Mouse (Mus musculus) layer of hippocampus, adult 9-11 months (tissue): Measurements from ENCODE around the gene Eif4a2.

Source experiments
- DNase-seq: peaks from one replicate; pipeline ENCODE4 v3.0.0; 2022

The Eif4a2 gene

GRCm38 (mm10) chr16:23106121-23106520 is 1.1 kb upstream of the Eif4a2 start:
- no peak for DNase-seq

DNA sequence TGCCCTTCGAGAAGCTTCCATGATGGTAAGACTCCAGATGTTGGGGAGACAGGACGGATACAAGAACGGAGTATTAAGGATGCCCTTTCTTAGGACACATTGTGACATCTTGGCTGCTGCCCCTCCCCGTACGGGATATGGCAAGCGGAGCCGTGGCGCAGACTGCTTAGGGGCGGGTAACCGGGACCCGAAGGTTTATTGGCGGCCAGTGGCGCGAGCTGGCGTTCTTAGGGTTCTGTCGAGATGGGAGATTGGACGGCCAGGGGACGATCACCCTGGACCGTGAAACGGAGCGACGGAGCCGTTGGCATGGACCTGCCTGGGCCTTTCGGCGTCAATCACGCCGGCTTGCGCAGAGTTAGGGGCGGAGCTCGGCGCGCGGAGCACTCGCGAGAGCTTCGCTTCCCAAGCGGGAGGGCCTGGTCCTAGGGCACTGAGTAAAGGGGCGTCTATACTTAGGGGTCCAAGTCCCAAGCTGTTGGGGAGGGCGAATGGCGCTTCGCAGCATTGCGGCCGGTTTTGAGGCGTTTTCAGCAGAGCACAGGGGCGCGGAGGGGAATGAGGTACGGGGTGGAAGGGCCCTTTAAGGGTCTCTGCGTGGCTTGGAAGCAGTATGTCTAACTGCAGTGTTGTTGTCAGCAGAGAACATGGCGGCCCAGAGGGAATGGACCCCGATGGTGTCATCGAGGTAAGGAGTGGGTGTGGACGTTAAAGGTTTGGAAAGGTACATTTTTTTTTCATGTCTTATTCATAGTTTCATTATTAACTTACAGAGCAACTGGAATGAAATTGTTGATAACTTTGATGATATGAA is 909 bp downstream of the Eif4a2 start:
- peak; percentile 83 for DNase-seq

- DNase-seq, result no peak
Measured at GRCm38 (mm10) chr16:23108943-23109342, 1.7 kb downstream of the Eif4a2 start.

GRCm38 (mm10) chr16:23109350-23110280 is 2.4 kb downstream of the Eif4a2 start:
- no peak for DNase-seq

DNA sequence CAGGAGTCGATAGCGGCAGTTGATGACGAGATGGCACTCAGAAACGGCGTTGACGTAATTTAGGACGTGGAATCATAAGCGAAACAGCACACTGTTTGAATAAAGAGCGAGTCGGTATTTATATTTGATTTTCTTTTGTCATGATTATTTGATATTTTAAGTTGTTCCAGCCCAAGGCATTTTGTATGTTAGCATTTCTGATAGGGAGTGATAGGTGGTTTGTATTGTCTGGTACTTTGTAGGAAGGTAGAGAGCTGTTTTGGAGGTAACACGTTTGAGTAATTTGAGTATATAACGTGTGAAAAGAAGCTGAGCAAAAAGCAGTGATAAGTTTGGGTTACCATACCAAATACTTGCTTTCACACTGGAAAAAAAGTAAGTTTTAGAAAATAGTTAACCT is 5.1 kb downstream of the Eif4a2 start:
- no peak for DNase-seq

DNA sequence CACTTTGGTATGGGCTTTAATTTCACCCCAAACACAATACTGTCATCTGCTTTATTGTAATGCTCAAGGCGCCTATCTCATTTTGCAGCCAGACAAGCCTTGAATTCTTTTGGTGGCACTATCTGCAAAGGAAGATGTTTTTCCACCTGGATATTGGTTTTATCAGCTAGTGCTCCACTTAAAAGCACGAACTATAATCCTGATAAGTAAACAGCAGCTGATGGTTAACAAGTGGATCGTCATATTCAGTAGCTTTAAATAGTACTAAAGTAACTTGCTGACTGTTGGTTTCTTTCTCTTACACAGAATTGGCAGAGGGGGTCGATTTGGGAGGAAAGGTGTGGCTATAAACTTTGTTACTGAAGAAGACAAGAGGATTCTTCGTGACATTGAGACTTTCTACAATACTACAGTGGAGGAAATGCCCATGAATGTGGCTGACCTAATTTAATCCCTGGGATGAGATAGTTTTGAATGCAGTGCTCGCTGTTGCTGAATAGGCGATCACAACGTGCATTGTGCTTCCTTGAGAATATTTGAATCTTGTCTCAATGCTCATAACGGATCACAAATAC is 5.7 kb downstream of the Eif4a2 start:
- DNase-seq, result no peak

DNA sequence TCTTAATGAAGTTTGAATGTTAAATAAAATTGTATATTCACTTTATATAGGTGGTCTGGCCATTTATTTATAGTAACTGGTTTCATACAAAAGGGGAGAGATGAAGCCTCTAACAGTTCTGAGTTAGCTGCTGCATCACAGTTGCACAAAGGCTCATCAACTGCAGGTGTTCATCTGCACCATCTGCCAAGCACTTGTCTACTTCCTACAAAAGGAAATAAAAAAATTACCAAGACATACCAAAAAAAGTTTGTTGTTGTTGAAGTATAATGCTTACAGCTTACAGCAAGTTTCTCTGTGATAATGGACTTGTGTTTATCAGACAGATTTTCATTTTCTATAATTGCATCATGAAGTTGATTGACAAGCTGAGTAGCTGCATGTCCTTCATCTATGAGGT is 6.7 kb downstream of the Eif4a2 start:
- DNase-seq, result no peak

DNA sequence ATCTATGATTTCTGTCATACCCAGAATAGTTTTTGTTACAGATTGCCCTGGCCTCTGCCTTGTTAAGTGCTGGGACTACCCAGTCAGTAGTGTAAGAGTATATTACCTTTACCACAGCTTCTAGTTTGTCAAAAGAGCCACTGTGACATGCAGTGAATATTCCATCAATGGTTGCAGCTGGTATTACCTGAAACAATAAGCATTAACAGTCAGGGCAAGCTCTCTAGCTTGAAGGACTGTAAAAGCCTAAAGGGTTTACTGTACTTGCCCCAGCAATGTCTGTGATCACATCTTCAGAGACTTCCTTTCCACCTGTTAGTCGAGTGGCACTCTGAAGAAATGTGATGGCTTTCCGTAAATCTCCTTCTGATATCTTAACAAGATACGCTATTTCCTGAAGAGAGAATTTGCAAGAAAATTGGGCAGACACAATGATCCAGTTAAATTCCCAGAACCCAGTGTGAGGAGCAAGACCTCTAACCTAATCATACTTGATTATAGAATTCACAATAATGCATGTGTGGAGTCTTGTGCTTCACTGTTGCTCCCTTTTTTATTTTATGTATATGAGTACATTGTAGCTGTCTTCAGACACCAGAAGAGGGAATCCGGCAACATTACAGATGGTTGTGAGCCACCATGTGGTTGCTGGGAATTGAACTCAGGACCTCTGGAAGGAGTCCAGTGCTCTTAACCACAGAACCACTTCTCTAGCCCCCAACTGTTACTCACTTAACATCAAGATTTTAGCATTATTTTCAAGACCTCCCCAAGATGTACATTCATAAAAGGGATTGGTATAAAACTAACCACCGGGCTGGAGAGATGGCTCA is 7.3 kb downstream of the Eif4a2 start:
- no peak for DNase-seq

DNA sequence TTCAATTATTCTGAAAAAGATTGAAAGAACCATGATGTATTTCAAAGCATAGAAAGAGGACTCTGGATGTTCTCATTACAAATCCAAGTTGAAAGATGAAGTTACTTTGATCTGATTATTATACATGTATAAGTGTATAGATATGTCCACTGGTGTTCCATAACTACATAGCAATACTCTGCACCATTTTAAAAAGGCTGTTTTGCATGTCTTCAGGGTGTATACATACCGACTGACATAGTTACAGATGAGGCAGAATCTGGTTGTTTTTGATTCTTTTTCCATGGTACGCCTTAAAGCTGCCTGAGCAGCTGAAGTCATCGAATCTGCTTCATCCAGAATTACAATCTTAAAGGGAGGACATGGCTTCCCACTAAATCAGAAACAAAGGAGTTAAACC is 8.2 kb downstream of the Eif4a2 start:
- DNase-seq, result no peak

DNA sequence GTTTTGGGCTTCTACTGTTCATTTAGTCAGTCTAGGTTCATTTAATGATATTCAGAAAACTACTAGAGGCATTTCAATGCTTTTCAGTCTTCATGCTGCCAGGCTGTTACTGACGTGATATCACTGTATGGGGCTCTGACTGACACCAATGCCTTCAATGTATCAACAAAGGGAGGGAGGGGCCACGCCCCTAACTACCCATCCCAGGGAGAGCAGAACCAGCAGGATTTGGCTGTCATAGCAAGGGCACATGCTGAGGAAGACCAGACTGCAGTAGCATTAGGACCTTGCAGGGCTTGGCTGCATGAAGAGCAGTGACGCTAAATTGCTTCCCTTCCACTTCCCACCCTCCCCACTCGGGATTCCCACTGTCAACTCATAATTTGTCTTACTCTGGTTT is 9.9 kb downstream of the Eif4a2 start:
- DNase-seq, result no peak

DNA sequence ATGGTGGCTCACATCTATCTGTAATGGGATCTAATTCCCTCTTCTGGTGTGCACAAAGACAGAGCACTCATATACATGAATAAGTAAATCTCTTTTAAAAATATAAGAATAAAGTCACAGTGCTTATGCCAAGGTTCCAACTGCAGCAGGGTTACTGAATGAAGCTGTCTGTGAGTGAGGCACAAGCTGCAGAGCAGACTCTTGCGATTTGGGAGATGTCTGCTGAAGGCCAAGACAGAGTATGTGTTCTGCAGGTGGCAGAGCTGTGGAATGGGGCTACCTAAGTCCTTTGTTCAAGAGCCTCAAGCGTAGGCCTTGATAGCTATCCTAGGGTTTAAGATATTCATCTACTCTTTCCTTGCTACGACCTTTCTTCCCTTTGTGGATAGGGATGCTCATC is 15.2 kb downstream of the Eif4a2 start:
- no peak for DNase-seq

DNA sequence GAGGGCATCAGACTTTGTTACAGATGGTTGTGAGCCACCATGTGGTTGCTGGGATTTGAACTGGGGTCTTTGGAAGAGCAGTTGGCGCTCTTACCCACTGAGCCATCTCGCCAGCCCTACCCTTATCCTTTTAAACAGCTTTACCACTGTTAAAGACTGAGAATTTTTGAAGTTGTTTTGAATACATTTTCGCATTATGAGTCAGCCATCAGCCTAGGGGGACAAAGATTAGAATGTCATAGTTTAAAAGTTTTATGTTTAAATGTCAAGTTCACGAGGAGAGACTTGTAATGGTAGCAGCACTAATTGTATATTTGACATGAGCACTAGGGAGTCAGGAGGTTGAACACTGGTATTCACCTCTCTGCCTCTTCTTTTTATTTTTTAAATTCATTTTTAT is 15.9 kb downstream of the Eif4a2 start:
- no peak for DNase-seq

DNA sequence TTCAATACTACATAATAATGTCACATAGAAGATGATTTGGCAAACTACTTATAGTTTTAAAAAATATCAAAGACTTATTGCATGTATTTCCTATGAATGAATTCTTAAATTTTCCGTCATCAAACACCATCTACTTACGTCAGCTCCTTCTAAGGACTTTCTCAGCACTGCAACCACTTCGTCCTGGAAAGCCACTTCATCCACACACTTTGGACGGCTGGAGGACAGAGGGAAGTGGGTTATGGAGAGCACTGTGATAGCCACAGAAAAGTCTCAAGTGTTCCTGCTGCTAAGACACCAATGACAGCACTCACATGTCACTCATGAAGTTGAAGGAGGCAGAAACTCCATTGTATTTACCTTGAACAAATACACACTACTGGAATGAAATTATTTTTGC is 17.2 kb downstream of the Eif4a2 start:
- no peak for DNase-seq

- DNase-seq, result no peak
Measured at GRCm38 (mm10) chr16:23127311-23127672, 20.0 kb downstream of the Eif4a2 start.

DNA sequence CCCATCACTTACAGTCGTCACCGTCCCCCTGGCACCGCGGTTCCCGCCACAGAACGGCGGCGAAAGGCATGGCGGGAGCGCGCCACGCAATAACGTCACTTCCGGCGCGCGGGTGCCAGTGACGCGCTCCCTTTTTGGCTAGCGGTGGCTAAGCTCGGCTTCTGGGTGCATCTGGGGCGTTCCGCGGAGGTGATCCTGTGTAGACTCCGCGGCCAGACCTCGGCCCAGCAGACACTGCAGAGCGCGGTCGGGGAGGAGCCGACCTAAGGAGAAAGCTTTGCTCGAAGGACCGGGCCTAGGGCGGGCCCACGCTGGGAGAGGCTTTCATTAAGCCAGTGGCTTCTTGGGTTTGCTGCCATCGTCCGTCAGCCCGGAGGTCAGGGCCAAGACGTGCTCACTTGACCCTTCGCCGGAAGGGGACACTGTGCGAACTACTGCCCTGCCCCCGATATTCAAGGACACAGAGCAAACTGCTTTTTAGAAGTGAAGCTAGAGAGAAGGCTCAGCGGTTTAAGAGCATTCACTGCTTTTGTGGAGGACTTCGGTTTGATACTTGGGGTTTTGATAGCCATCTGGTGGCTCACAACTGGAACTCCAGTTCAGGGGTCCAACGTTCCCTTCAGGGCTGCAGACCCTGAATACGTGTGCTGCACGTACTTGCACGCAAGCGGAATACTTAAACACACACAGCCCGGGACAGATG is 20.6 kb downstream of the Eif4a2 start, which contains the start of gene Rfc4:
Gene Rfc4, minus strand, starts transcription at position 65 of the 703 bp plus-strand sequence.
- peak; percentile 91 for DNase-seq

GRCm38 (mm10) chr16:23130303-23130702 is 23.1 kb downstream of the Eif4a2 start:
- DNase-seq, result no peak

- DNase-seq, result no peak
Measured at GRCm38 (mm10) chr16:23132336-23132735, 25.1 kb downstream of the Eif4a2 start.

DNA sequence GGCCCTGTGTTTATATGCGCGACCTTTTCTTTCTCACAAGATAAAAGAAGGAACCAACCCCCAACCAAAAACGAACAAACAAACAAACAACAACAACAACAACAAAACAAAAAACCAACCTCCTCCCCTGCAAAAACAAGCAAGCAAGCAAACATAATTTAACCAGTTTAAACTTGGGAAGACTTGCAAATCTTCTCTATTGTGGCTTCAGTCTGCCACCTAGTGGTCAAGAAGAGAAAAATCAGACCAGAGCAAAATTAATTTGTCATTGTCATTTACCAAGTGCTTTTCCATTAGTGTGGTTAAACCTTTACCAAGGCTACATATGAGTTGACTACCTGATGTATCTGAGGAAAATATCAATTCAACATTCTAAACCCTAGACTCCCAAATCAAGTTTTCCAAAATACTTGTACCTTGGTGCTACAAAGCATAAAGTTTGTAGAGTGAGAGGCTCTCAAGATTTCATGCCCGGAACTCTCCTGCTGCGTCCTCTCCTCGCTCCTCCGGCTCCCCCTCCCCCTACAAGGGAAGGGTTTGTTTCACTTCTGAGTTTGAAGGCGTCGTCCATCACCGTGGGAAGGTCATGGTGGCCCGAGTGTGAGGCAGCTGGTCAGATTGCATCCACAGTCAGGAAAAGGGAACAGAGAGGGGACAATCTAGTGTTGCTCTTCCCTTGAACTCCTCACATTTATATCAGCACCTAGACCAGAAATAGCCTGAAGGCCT is 28.3 kb downstream of the Eif4a2 start:
- peak; percentile 24 for DNase-seq

DNA sequence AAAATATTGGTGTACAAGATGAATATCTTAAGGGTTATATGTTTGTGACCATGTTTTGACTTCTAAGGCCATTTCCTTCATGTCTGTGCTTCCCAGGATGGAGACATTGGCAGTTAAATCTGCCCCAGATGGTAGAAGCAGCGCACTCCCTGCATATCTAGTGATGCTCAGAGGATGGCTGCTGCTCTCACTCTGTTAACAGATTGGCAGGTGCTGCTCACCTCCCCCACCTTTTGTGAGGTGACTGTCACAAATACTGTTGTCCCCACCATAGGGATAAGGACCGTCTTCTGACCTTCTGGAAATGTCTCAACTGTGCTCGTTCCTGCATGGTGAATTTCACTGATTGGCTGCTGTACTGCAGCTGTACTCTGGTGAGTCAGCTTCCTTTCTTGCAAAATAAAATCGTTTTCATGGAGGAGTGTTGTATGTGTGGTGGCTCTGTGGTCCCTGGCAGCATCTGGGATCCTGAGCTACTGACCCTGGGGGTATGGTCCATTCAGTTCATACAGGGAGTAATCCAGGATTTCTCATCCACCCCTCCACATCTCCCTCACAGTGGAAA is 29.2 kb downstream of the Eif4a2 start:
- no peak for DNase-seq

DNA sequence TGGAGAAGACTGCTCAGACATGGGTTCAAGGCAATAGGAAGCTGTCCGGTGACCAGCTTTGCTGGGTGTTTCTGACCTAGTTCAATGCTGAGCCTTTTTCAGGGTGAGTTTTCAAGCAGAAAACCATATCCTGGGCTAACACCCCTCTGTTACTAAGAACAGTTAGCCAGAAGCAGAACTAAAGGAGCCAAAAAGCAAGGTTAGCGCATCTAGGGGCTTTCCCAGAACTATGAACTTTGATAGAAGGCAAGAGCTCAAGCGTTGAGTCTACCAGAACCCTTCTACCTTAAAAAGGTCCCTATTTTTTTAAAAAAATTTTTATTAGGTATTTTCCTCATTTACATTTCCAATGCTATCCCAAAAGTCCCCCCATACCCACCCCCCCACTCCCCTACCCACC is 33.7 kb downstream of the Eif4a2 start:
- DNase-seq, result no peak

DNA sequence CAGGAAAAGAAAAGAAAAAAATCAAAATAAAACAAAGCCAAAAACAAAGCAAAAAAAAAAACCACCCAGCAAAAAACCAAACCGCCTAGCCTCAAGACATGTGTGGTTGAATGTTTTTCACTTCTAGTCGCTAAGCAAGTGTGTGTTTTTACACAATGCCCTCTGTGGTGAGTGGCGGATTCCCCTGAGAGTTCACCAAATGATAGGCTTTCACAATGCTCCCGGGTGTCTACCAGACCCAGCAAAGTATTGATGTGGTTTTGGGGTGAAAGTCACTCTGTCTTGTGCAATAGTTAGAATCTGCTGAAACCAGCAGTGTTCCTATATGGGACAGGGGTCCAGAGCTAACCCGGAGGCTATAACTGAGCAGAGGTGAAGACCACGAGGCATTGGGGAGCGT is 37.1 kb downstream of the Eif4a2 start:
- DNase-seq, result no peak
